Mouse (Mus musculus) lung, postnatal 0 days (tissue): ENCODE results near the gene Sox2.

Experiments used
- CTCF ChIP-seq: IDR thresholded peaks from 2 replicates; pipeline ENCODE4 v1.5.1; 2016; ENCODE audit warnings: antibody characterized with exemption, mild to moderate bottlenecking
- EP300 ChIP-seq: IDR thresholded peaks from 2 replicates; pipeline ENCODE4 v1.6.1; 2016; ENCODE audit warnings: antibody characterized with exemption, mild to moderate bottlenecking, control low read depth

GRCm38 (mm10) chr3:34658966-34659535 is 8.8 kb downstream of the Sox2 start:
- TF ChIP-seq CTCF (no peak), EP300 (no peak)
